Mouse (Mus musculus) forebrain, postnatal 0 days (tissue): ENCODE data around the gene Top1. TPM values are rescaled to one million over a fixed set of nuclear protein-coding genes. Genes with fewer than 3 reads are reported as not detected.
"Not testable (repeated sequence)": the region's sequence is repeated elsewhere in the genome, so short reads cannot be mapped to it uniquely, and the experiment has no call there.

Experiments used
- ATAC-seq: fragments of 200-750 bp; cut with Nextera tagmentation; 2 replicates; pipeline ENCODE4 v1.8.0; 2017; ENCODE audit warnings: mild to moderate bottlenecking, moderate library complexity
- DNase-seq: peaks from one replicate; pipeline ENCODE4 v3.0.0-alpha.2; 2015
- H3K27ac ChIP-seq: fragments of 300-500 bp; sonication (generic); 2 replicates; pipeline ENCODE4 v1.5.1; 2014; ENCODE audit warnings: low read depth, mild to moderate bottlenecking, antibody characterized with exemption, low read length, moderate library complexity, mixed read lengths
- H3K27me3 ChIP-seq: fragments of 300-500 bp; sonication (generic); 2 replicates; pipeline ENCODE4 v1.6.1; 2014; ENCODE audit warnings: mild to moderate bottlenecking, low read length, mixed read lengths; ENCODE audit not compliant: insufficient read depth
- H3K36me3 ChIP-seq: fragments of 300-500 bp; sonication (generic); 2 replicates; pipeline ENCODE4 v1.6.1; 2014; ENCODE audit warnings: mild to moderate bottlenecking, moderate library complexity; ENCODE audit not compliant: insufficient read depth
- H3K4me1 ChIP-seq: fragments of 300-500 bp; sonication (generic); 2 replicates; pipeline ENCODE4 v1.6.1; 2014; ENCODE audit warnings: antibody characterized with exemption; ENCODE audit not compliant: insufficient read depth
- H3K4me2 ChIP-seq: fragments of 300-500 bp; sonication (generic); 2 replicates; pipeline ENCODE4 v1.6.1; 2014; ENCODE audit warnings: low read depth, mild to moderate bottlenecking, moderate library complexity
- H3K4me3 ChIP-seq: fragments of 300-500 bp; sonication (generic); 2 replicates; pipeline ENCODE4 v1.5.1; 2014; ENCODE audit warnings: low read depth, low read length, mixed read lengths
- H3K9ac ChIP-seq: fragments of 300-500 bp; sonication (generic); 2 replicates; pipeline ENCODE4 v1.6.1; 2014; ENCODE audit warnings: mild to moderate bottlenecking
- H3K9me3 ChIP-seq: fragments of 300-500 bp; sonication (generic); 2 replicates; pipeline ENCODE4 v1.6.1; 2016; ENCODE audit warnings: low read length
- CTCF ChIP-seq: sonication (generic); IDR thresholded peaks from 2 replicates; pipeline ENCODE4 v1.5.1; 2016; ENCODE audit warnings: antibody characterized with exemption, control low read depth, low read depth
- WGBS: fragments of 180-500 bp; shearing (Covaris S2); extraction: QIAGEN DNeasy Blood & Tissue Kit; methylation state at CpG from one replicate; pipeline ENCODE4 v1.1.7; 2014; 5-methylcytosine and 5-hydroxymethylcytosine counted together
- polyA plus RNA-seq: library from polyadenylated mRNA; unstranded; fragments of >200 nt; fragmentation: Nextera tagmentation; extraction: Ambion mirVana; gene quantifications from 2 replicates; pipeline ENCODE4 v1.2.1, GENCODE M21; 2015
- total RNA-seq: library from RNA; depleted of rRNA; stranded (reverse); fragments of >200 nt; gene quantifications from 2 replicates; pipeline ENCODE4 v1.2.3, GENCODE M21; 2014

Gene Top1
- total and polyA plus RNA-seq, 2 experiments from 2014 or later = 46.1 to 56.7 TPM

GRCm38 (mm10) chr2:160651165-160651564, 5.5 kb downstream of the Top1 start:
- H3K4me3 ChIP-seq = no peak overlapping the region
- WGBS = 59% methylated on average over 2 of the region's 2 CpGs
- H3K4me2 ChIP-seq = no peak overlapping the region
- H3K4me1 ChIP-seq = peaks cover 19% of the 10 kb centered on the region
- H3K36me3 ChIP-seq = no peaks in the 10 kb centered on the region
- no peaks in the 10 kb centered on the region for H3K9me3 ChIP-seq
- no peaks in the 10 kb centered on the region for H3K27me3 ChIP-seq
- ATAC-seq = no peak
- no peak for TF ChIP-seq CTCF
- H3K27ac ChIP-seq = no peak overlapping the region
- no peak overlapping the region for H3K9ac ChIP-seq
- no peak for DNase-seq

- Histone ChIP-seq H3K9me3 (no peaks in the 10 kb centered on the region), H3K36me3 (no peaks in the 10 kb centered on the region), H3K4me3 (no peak overlapping the region), H3K4me2 (no peak overlapping the region), H3K4me1 (peaks cover 11% of the 10 kb centered on the region; the same call in 1 of the 2 replicates), H3K9ac (no peak overlapping the region), H3K27ac (no peak overlapping the region), H3K27me3 (no peaks in the 10 kb centered on the region)
- DNase-seq (peak; percentile 48), ATAC-seq (0 out of 2 replicates have a peak, but pooled peaks have one; percentile 12)
- WGBS = 67% methylated on average over 2 of the region's 2 CpGs
- TF ChIP-seq CTCF = no peak
These were observed 7.5 kb downstream of the Top1 start for GRCm38 (mm10) chr2:160653218-160653617.

DNA sequence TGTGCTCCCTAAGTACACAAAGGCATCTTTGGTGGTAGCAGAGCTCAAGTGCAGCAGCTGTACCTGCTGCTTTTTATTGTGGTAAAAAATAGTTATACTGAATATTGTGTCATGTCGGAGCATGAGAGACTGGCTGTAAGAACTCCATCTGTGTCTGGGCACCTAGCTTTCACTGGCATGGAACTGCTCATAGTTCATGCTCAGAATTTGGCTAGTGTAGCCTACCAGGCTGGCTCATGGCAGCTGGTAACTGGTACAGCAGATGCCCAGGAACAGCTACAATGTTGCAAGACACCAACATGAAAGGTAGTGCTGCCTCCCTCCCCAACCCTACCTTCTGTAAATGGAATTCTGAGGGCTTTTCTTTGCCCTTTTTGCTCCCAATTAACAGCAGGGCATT, 9.9 kb downstream of the Top1 start:
- H3K4me1 ChIP-seq = no peaks in the 10 kb centered on the region; the same call in 1 of the 2 replicates
- ATAC-seq (0 out of 2 replicates have a peak, but pooled peaks have one; percentile 25), DNase-seq (peak; percentile 17)
- H3K9ac ChIP-seq = no peak overlapping the region
- no peaks in the 10 kb centered on the region for H3K9me3 ChIP-seq
- no peak for TF ChIP-seq CTCF
- H3K36me3 ChIP-seq = 0 out of 2 replicates have a peak, but pooled peaks cover 3% of the 10 kb centered on the region
- WGBS = 59% methylated on average over 1 of the region's 1 CpGs
- H3K27ac ChIP-seq = no peak overlapping the region
- H3K27me3 ChIP-seq = no peaks in the 10 kb centered on the region
- H3K4me2 ChIP-seq = no peak overlapping the region
- H3K4me3 ChIP-seq = no peak overlapping the region

- Histone ChIP-seq H3K9ac (no peak overlapping the region), H3K9me3 (no peaks in the 10 kb centered on the region), H3K36me3 (0 out of 2 replicates have a peak, but pooled peaks cover 3% of the 10 kb centered on the region), H3K4me1 (no peaks in the 10 kb centered on the region; the same call in 1 of the 2 replicates), H3K27ac (no peak overlapping the region), H3K4me2 (no peak overlapping the region), H3K4me3 (no peak overlapping the region), H3K27me3 (no peaks in the 10 kb centered on the region)
- WGBS = 66% methylated on average over 1 of the region's 1 CpGs
- TF ChIP-seq CTCF = no peak
- DNase-seq (no peak), ATAC-seq (no peak)
These were observed 10.5 kb downstream of the Top1 start for GRCm38 (mm10) chr2:160656234-160656633.

GRCm38 (mm10) chr2:160657801-160658442, 12.2 kb downstream of the Top1 start:
- Histone ChIP-seq H3K27me3 (no peaks in the 10 kb centered on the region), H3K36me3 (0 out of 2 replicates have a peak, but pooled peaks cover 3% of the 10 kb centered on the region), H3K9ac (no peak overlapping the region), H3K27ac (no peak overlapping the region), H3K9me3 (no peaks in the 10 kb centered on the region), H3K4me3 (no peak overlapping the region), H3K4me2 (no peak overlapping the region), H3K4me1 (no peaks in the 10 kb centered on the region; the same call in 1 of the 2 replicates)
- no peak for ATAC-seq
- TF ChIP-seq CTCF = no peak
- WGBS = 94% methylated on average over 12 of the region's 13 CpGs
- DNase-seq = no peak

DNA sequence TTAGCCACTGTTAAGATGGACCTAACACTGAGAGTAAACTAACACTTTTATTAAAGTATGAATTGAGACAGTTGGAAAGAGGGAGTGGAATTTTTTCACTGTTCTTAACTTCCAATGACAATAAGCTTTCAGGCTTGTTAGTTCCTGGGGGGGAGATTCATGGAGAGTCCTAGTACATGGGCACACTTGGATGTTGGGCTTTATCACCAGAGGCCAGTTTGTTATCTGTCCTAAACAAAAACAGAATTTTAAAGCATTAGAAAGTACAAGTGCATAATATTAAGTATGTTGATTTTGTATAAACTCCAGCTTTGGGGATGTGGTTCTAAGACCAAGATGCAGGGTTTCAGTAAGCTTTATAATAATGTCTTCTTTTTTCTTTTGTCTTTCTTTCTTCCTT, 13.1 kb downstream of the Top1 start:
- no peaks in the 10 kb centered on the region for H3K9me3 ChIP-seq
- H3K4me3 ChIP-seq = no peak overlapping the region
- no peak overlapping the region for H3K4me2 ChIP-seq
- TF ChIP-seq CTCF = no peak
- DNase-seq (no peak), ATAC-seq (no peak)
- 0 out of 2 replicates have a peak, but pooled peaks cover 3% of the 10 kb centered on the region for H3K36me3 ChIP-seq
- H3K9ac ChIP-seq = no peak overlapping the region
- no peak overlapping the region for H3K27ac ChIP-seq
- no peaks in the 10 kb centered on the region for H3K27me3 ChIP-seq
- no peaks in the 10 kb centered on the region for H3K4me1 ChIP-seq

DNA sequence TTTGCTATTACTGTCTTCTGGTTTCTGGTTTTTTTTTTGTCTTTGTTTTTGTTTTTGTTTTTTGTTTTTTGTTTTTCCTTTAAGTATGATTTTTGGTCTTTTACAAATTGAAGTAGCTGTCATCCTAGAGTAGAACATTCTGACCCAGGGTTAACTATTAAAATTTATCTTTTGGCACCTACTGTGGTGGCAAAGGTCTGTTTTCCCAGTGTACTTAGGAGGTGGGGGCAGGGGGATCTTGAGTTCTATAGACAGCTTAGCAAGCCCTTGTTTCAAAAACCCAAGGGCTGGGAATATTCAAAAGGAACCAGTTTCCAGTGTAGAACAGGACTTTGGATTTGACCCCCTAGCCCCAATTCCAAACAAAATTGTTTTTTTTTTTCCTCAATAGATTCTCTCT, 18.7 kb downstream of the Top1 start:
- Histone ChIP-seq H3K27me3 (no peaks in the 10 kb centered on the region), H3K4me3 (no peak overlapping the region)

DNA sequence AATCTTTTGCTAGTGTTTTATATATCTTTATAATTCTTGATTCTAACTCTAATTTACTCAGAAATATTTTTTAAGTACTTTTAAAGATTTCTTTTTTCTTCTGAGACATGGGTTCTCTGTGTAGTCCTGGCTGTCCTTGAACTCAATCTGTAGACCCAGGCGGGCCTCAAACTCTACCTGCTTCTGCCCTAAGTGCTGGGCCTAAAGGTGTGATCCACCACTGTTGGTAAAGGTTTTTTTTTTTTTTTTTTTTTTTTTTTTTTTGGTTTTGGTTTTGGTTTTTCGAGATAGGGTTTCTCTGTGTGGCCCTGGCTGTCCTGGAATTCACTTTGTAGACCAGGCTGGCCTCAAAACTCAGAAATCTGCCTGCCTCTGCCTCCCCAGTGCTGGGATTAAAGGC, 19.3 kb downstream of the Top1 start:
- H3K4me3 ChIP-seq, H3K4me1 ChIP-seq, H3K27me3 ChIP-seq, H3K36me3 ChIP-seq, H3K9me3 ChIP-seq, H3K27ac ChIP-seq, DNase-seq, H3K4me2 ChIP-seq, H3K9ac ChIP-seq, ATAC-seq: not testable (repeated sequence)
- WGBS = 89% methylated on average over 2 of the region's 2 CpGs

More for the DNA sequence above, 18.7 kb downstream of the Top1 start:
- no peaks in the 10 kb centered on the region for H3K36me3 ChIP-seq
- H3K9ac ChIP-seq = no peak overlapping the region
- H3K9me3 ChIP-seq = no peaks in the 10 kb centered on the region
- H3K27ac ChIP-seq = no peak overlapping the region
- no peak overlapping the region for H3K4me2 ChIP-seq
- DNase-seq (no peak), ATAC-seq (no peak)
- no peaks in the 10 kb centered on the region for H3K4me1 ChIP-seq
- no peak for TF ChIP-seq CTCF
